Mouse (Mus musculus): ENCODE results near the gene Shank2.

DNA sequence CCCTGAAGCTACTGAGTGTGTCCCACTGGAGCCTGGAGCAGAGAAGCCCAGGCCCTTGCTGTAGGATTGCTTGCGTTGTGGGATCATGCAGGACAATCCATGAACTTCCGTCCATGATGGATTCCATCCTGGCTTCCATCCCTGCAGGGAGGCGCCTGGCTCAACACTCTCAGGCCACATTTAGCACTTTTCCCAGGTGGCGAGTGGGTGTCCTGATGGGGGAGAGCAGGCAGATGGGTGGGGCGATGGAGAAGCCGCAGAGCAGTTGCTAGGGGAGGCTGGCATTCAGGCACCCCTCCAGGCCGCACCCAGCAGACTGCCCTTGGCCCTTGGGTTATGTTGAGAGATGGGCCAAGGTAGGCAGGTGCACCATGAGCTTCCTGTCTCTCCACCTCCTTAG lies 266.6 kb downstream of the Shank2 start:
- TF ChIP-seq EP300 (IDR thresholded peaks at IDR 0.05; ENCODE audit: low read depth in 1 of 2, low read length in 2 of 2), result no peak
- TF ChIP-seq JUND (IDR thresholded peaks at IDR 0.05; ENCODE audit: low read depth, low read length), result no peak
